Mouse (Mus musculus) hindbrain, postnatal 0 days (tissue): ENCODE data around the gene Dpp3. TPM values are rescaled to one million over a fixed set of nuclear protein-coding genes. Genes with fewer than 3 reads are reported as not detected.
"Not testable (repeated sequence)": the region's sequence is repeated elsewhere in the genome, so short reads cannot be mapped to it uniquely, and the experiment has no call there.

Experiments used
- ATAC-seq: fragments of 200-750 bp; cut with Nextera tagmentation; 2 replicates; pipeline ENCODE4 v1.8.0; 2017; ENCODE audit warnings: mild to moderate bottlenecking, moderate TSS enrichment, moderate library complexity
- DNase-seq: peaks from one replicate; pipeline ENCODE4 v3.0.0-alpha.2; 2015; ENCODE audit warnings: low spot score
- H3K27ac ChIP-seq: fragments of 300-500 bp; sonication (generic); 2 replicates; pipeline ENCODE4 v1.5.1; 2014; ENCODE audit warnings: mild to moderate bottlenecking
- H3K27me3 ChIP-seq: fragments of 300-500 bp; sonication (generic); 2 replicates; pipeline ENCODE4 v1.6.1; 2014; ENCODE audit warnings: low read length, mixed read lengths; ENCODE audit not compliant: insufficient read depth
- H3K36me3 ChIP-seq: fragments of 300-500 bp; sonication (generic); 2 replicates; pipeline ENCODE4 v1.6.1; 2014; ENCODE audit warnings: low read length, mixed read lengths; ENCODE audit not compliant: insufficient read depth
- H3K4me1 ChIP-seq: fragments of 300-500 bp; sonication (generic); 2 replicates; pipeline ENCODE4 v1.6.1; 2014; ENCODE audit warnings: antibody characterized with exemption, low read length, mixed read lengths; ENCODE audit not compliant: insufficient read depth
- H3K4me2 ChIP-seq: fragments of 300-500 bp; sonication (generic); 2 replicates; pipeline ENCODE4 v1.6.1; 2014; ENCODE audit warnings: low read depth, mild to moderate bottlenecking, low read length, moderate library complexity, mixed read lengths
- H3K4me3 ChIP-seq: fragments of 300-500 bp; sonication (generic); 2 replicates; pipeline ENCODE4 v1.5.1; 2014; ENCODE audit warnings: low read length
- H3K9ac ChIP-seq: fragments of 300-500 bp; sonication (generic); replicated peaks from 2 replicates; pipeline ENCODE4 v1.6.1; 2014; ENCODE audit warnings: mild to moderate bottlenecking, low read length, moderate library complexity, mixed read lengths
- H3K9me3 ChIP-seq: fragments of 300-500 bp; sonication (generic); 2 replicates; pipeline ENCODE4 v1.6.1; 2016; ENCODE audit warnings: low read length, mixed read lengths
- CTCF ChIP-seq: IDR thresholded peaks from 2 replicates; pipeline ENCODE4 v1.5.1; 2016; ENCODE audit warnings: antibody characterized with exemption, control low read depth, low read depth
- WGBS: fragments of 180-500 bp; shearing (Covaris S2); extraction: QIAGEN DNeasy Blood & Tissue Kit; methylation state at CpG from one replicate; pipeline ENCODE4 v1.1.7; 2014; 5-methylcytosine and 5-hydroxymethylcytosine counted together
- polyA plus RNA-seq: library from polyadenylated mRNA; unstranded; fragments of >200 nt; fragmentation: Nextera tagmentation; extraction: Ambion mirVana; gene quantifications from 2 replicates; pipeline ENCODE4 v1.2.1, GENCODE M21; 2015
- total RNA-seq: library from RNA; depleted of rRNA; stranded (reverse); fragments of >200 nt; gene quantifications from 2 replicates; pipeline ENCODE4 v1.2.3, GENCODE M21; 2014; rRNA removed

Dpp3 gene
- total RNA-seq (94.0 and 111 TPM in 2 replicates), polyA plus RNA-seq (78.3 and 79.2 TPM in 2 replicates)

- H3K9me3 ChIP-seq: no peaks in the 10 kb centered on the region
- no peaks in the 10 kb centered on the region for H3K27me3 ChIP-seq
- peak within 1 kb of the TSS; percentile 57 for H3K9ac ChIP-seq
- DNase-seq: peak; percentile 98
- peaks cover 5% of the 10 kb centered on the region for H3K36me3 ChIP-seq
- WGBS: 0% methylated on average over 32 of the region's 32 CpGs
- peaks cover 11% of the 10 kb centered on the region; the same call in 1 of the 2 replicates for H3K4me1 ChIP-seq
- peak; percentile 97 for ATAC-seq
- H3K4me2 ChIP-seq: peak within 1 kb of the TSS; percentile 67
- peak within 1 kb of the TSS; percentile 63 for H3K4me3 ChIP-seq
- no peak for TF ChIP-seq CTCF
- peak within 1 kb of the TSS; percentile 78 for H3K27ac ChIP-seq
Measured at GRCm38 (mm10) chr19:4927904-4928531, at the start of gene Dpp3. Dpp3 (minus strand) TSS chr19:4928287.

- WGBS: 95% methylated on average over 2 of the region's 2 CpGs
- H3K4me1 ChIP-seq: no peaks in the 10 kb centered on the region
- no peaks in the 10 kb centered on the region for H3K27me3 ChIP-seq
- H3K4me3 ChIP-seq: no peak overlapping the region
- no peak overlapping the region for H3K27ac ChIP-seq
- no peak overlapping the region for H3K4me2 ChIP-seq
- H3K9ac ChIP-seq: no peak overlapping the region
- DNase-seq (peak; percentile 18), ATAC-seq (no peak)
- peak; percentile 56 for TF ChIP-seq CTCF
- H3K9me3 ChIP-seq: no peaks in the 10 kb centered on the region
- H3K36me3 ChIP-seq: peaks cover 17% of the 10 kb centered on the region; the same call in 1 of the 2 replicates
Measured at GRCm38 (mm10) chr19:4968236-4968635, 40.1 kb upstream of the Dpp3 start.

DNA sequence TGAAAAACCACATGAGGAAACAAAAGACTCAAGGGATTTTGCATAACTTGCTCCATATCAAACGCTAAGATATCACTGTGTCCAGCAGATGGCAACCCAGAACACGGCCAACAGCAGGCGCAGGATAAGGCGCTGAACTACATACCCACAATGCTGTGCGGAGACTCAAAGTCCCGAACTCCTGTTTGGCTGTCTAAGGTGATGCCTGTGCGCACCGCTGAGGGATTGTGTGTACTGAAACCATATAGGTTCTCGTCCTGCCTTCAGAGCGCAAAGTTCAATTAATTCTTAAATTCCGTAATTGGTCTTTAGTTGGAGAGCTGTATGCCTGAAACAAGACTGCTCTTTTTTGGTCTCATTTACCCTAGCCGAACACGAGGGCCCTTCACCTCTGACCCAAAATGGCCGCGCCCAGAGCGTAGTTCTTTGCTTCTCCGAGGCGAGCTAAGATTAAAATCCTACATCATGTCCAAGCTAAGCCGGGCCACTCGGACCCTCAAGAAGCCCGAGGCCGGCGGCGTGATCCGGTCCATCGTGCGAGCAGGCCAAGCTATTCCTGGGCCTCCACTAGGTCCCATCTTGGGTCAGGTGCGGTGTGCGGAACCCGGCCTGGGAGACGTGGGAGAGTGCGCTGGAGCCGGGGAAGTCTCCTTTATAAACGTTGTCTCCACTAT is 34.0 kb upstream of the Dpp3 start, which contains the start of gene Mrpl11:
Mrpl11 (plus strand) TSS at position 220 of the 674 bp plus-strand sequence.
- WGBS: under 1% methylated on average over 34 of the region's 34 CpGs
- Histone ChIP-seq H3K4me3 (peak within 1 kb of the TSS; percentile 74), H3K9ac (peak within 1 kb of the TSS; percentile 63), H3K27me3 (no peaks in the 10 kb centered on the region), H3K27ac (peak within 1 kb of the TSS; percentile 82), H3K4me2 (peak within 1 kb of the TSS; percentile 68), H3K4me1 (peaks cover 5% of the 10 kb centered on the region; the same call in 1 of the 2 replicates), H3K36me3 (peaks cover 13% of the 10 kb centered on the region; the same call in 1 of the 2 replicates), H3K9me3 (no peaks in the 10 kb centered on the region)
- TF ChIP-seq CTCF: peak; percentile 92
- DNase-seq (peak; percentile 97), ATAC-seq (peak; percentile 97)

GRCm38 (mm10) chr19:4948641-4949040 is 20.6 kb upstream of the Dpp3 start:
- not testable (repeated sequence) for ATAC-seq, H3K4me2 ChIP-seq

GRCm38 (mm10) chr19:4945540-4945939 is 17.5 kb upstream of the Dpp3 start:
- H3K36me3 ChIP-seq: no peaks in the 10 kb centered on the region
- DNase-seq (no peak), ATAC-seq (no peak)
- H3K4me1 ChIP-seq: 0 out of 2 replicates have a peak, but pooled peaks cover 3% of the 10 kb centered on the region
- no peak overlapping the region for H3K9ac ChIP-seq
- H3K9me3 ChIP-seq: no peaks in the 10 kb centered on the region
- no peaks in the 10 kb centered on the region for H3K27me3 ChIP-seq
- H3K27ac ChIP-seq: no peak overlapping the region
- 43% methylated on average over 6 of the region's 6 CpGs for WGBS
- H3K4me2 ChIP-seq: no peak overlapping the region
- no peak overlapping the region for H3K4me3 ChIP-seq
- TF ChIP-seq CTCF: no peak

More at GRCm38 (mm10) chr19:4948641-4949040, 20.6 kb upstream of the Dpp3 start:
- H3K36me3 ChIP-seq, H3K9me3 ChIP-seq, H3K27ac ChIP-seq, H3K4me1 ChIP-seq, H3K9ac ChIP-seq, H3K27me3 ChIP-seq, H3K4me3 ChIP-seq, DNase-seq: not testable (repeated sequence)
- 83% methylated on average over 9 of the region's 9 CpGs for WGBS

DNA sequence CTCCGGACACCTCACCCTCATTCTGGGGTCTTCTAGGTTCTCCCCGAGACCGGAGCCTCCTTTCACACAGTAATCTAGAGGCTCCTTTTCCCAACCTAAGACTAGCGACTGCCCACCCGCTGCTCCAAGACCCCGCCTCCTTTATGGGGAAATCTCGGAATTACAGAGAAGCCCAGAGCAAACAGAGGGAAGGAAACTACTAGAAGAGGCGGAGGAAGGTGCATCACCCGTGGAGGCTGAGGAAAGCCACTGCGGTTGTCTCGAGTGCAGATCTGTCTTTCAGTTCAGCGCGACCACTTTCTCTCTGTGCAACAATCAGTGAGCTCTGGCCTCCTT is 15.1 kb upstream of the Dpp3 start:
- peak overlapping the region; percentile 79 for H3K27ac ChIP-seq
- DNase-seq: no peak
- no peaks in the 10 kb centered on the region for H3K27me3 ChIP-seq
- peak overlapping the region; percentile 79 for H3K4me2 ChIP-seq
- H3K4me3 ChIP-seq: peak overlapping the region; percentile 71
- H3K4me1 ChIP-seq: 0 out of 2 replicates have a peak, but pooled peaks cover 3% of the 10 kb centered on the region
- no peaks in the 10 kb centered on the region for H3K36me3 ChIP-seq
- ATAC-seq: peak; percentile 75; the same call in 1 of the 2 replicates
- no peaks in the 10 kb centered on the region for H3K9me3 ChIP-seq
- TF ChIP-seq CTCF: no peak
- peak overlapping the region; percentile 78 for H3K9ac ChIP-seq
- 8% methylated on average over 13 of the region's 13 CpGs for WGBS
